Mouse (Mus musculus) adrenal gland, adult 10 weeks (tissue): ENCODE measurements around the gene Gm20765. TPM values are rescaled to one million over a fixed set of nuclear protein-coding genes. Genes with fewer than 3 reads are reported as not detected.

ENCODE experiments used
- polyA plus RNA-seq: library from polyadenylated mRNA; stranded (reverse); fragments of 350-450 nt; fragmentation: Illumina TruSeq; extraction: RNeasy Lipid Tissue Mini Kit (QIAGEN cat#74804); gene quantifications from one replicate; pipeline ENCODE4 v1.2.3, GENCODE M21; 2014; ENCODE audit warnings: low read depth, low replicate concordance

Gm20765 gene
- not detected for polyA plus RNA-seq

GRCm38 (mm10) chr10:104185233-104185632 is at the start of gene Gm20765:
Gene Gm20765 (plus strand): TSS chr10:104185533.

GRCm38 (mm10) chr10:104142687-104143086 is 42.6 kb upstream of the Gm20765 start, which contains the start of gene Gm21293:
Gene Gm21293 (plus strand): TSS chr10:104142987.

GRCm38 (mm10) chr10:104151197-104151596 is 34.1 kb upstream of the Gm20765 start, which contains the start of gene Gm6763:
Gene Gm6763 (plus strand): TSS chr10:104151497.

GRCm38 (mm10) chr10:104159706-104160105 is 25.6 kb upstream of the Gm20765 start, which contains the start of gene Gm8764:
Gene Gm8764 (plus strand): TSS chr10:104160006.

GRCm38 (mm10) chr10:104168215-104168614 is 17.1 kb upstream of the Gm20765 start, which contains the start of gene Gm21304:
Gene Gm21304 (plus strand): TSS chr10:104168515.

GRCm38 (mm10) chr10:104176724-104177123 is 8.6 kb upstream of the Gm20765 start, which contains the start of gene Gm21312:
Gene Gm21312 (plus strand): TSS chr10:104177024.

GRCm38 (mm10) chr10:104193742-104194141 is 8.4 kb downstream of the Gm20765 start, which contains the start of gene Gm4340:
Gene Gm4340 (plus strand): TSS chr10:104194042.

Other genes starting within 250 kb of the Gm20765 start
- not detected for gene Gm21293, start 42.5 kb upstream of the Gm20765 start, polyA plus RNA-seq
- not detected for gene Gm6763, start 34.0 kb upstream of the Gm20765 start, polyA plus RNA-seq
- not detected for gene Gm8764, start 25.5 kb upstream of the Gm20765 start, polyA plus RNA-seq
- gene Gm21304, start 17.0 kb upstream of the Gm20765 start, polyA plus RNA-seq: not detected
- not detected for gene Gm21312, start 8.5 kb upstream of the Gm20765 start, polyA plus RNA-seq
- not detected for gene Gm4340, start 8.5 kb downstream of the Gm20765 start, polyA plus RNA-seq